ENCODE assay signal across 10 mouse cellular contexts in the genomic region with DNA sequence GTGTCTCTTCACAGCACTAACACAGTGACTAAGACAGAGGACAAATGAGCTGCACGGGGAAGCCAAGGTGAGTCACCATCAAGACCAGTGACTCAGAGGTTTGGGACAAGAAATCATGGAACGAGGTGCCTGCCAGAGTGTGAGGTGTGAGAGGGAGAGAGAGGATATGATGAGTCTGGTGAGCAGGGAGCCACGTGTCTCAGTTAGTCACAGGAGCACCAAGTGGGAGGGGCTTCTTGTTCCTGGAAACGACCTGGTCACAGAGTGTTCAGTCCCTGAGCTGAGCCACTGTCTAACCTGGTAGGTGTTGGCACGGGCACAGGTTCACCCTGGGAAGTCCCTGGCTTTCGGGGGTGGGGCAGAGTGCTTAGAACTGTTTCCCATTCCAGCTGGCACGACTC. TPM values are rescaled to one million over a fixed set of nuclear protein-coding genes. Genes with fewer than 3 reads are reported as not detected.
DNase-seq lines count a peak whose midpoint lies in the region; ATAC-seq lines count a peak whose summit lies in the region.
"Had no signal": no experiment of that assay in that cellular context is flagged by ENCODE, and none has a peak within 500 bp of the region (broad histone marks: within the 10 kb centered on the region; RNA-seq: fewer than 3 reads in every experiment).

No protein-coding gene starts in this region.

- H3K4me3 ChIP-seq in midbrain, embryonic 15.5 days: no peak overlapping the region
- H3K4me3 ChIP-seq: embryonic facial prominence, embryonic 15.5 days had no signal

- no peaks in the 10 kb centered on the region for H3K27me3 ChIP-seq in midbrain, embryonic 15.5 days (replicated peaks)
- H3K27me3 ChIP-seq: embryonic facial prominence, embryonic 15.5 days had no signal

- ATAC-seq in megakaryocyte, adult 5-6 weeks (ENCODE audit: poor library complexity, severe bottlenecking): no peak
- no peak for ATAC-seq in midbrain, embryonic 15.5 days (replicated peaks)

- H3K9me3 ChIP-seq in midbrain, embryonic 15.5 days: no peaks in the 10 kb centered on the region
- H3K9me3 ChIP-seq: embryonic facial prominence, embryonic 15.5 days had no signal

- no peaks in the 10 kb centered on the region for H3K36me3 ChIP-seq in midbrain, embryonic 15.5 days (replicated peaks)
- H3K36me3 ChIP-seq: embryonic facial prominence, embryonic 15.5 days had no signal

- 57% methylated on average over 7 of the region's 7 CpGs for WGBS in midbrain, embryonic 15.5 days

- H3K27ac ChIP-seq in midbrain, embryonic 15.5 days: no peak overlapping the region
- H3K27ac ChIP-seq: embryonic facial prominence, embryonic 15.5 days; liver, embryonic 14.5 days had no signal

- H3K9ac ChIP-seq in midbrain, embryonic 15.5 days: no peak overlapping the region
- H3K9ac ChIP-seq: embryonic facial prominence, embryonic 15.5 days; liver, embryonic 14.5 days had no signal

- peaks cover 7% of the 10 kb centered on the region; the same call in 1 of the 2 replicates for H3K4me1 ChIP-seq in midbrain, embryonic 15.5 days
- H3K4me1 ChIP-seq: embryonic facial prominence, embryonic 15.5 days had no signal

- peak; percentile 43 to 53 for DNase-seq in frontal cortex, postnatal 36 days (ENCODE audit: low spot score in 2 of 2)
- no peak for DNase-seq in frontal cortex, postnatal 10 days (ENCODE audit: low spot score in 2 of 2)
- DNase-seq in right cerebral cortex, adult 2 months (ENCODE audit: low spot score in 2 of 2): peak; percentile 51 to 58
- no peak for DNase-seq in right cerebral cortex, postnatal 4 days
- peak; percentile 64 for DNase-seq in fibroblast of lung, adult 2 months (ENCODE audit: low read depth)
- peak; percentile 49 to 60 for DNase-seq in left cerebral cortex, adult 9 months (ENCODE audit: low spot score in 2 of 2)

- H3K4me2 ChIP-seq in midbrain, embryonic 15.5 days: no peak overlapping the region
- H3K4me2 ChIP-seq: embryonic facial prominence, embryonic 15.5 days had no signal

RNA-seq across cellular contexts. Expression of a gene that starts 54.2 kb away (rescaled TPM):
- 77.1 and 79.0 TPM in 2 replicates for total RNA-seq in megakaryocyte, adult 5-6 weeks (2015)
- 79.7 and 97.2 TPM in 2 replicates for total RNA-seq in megakaryocyte, adult 5-6 weeks (2017)
- 71.5 and 82.6 TPM in 2 replicates for polyA plus RNA-seq in midbrain, embryonic 15.5 days (2015; fragmentation: Nextera tagmentation; extraction: Ambion mirVana)

Comparison
In these comparisons a context has a peak if more than half of its experiments do, and no peak if none do; other contexts are left out.
1. DNase-seq: peak in frontal cortex, postnatal 36 days (2 of 2), right cerebral cortex, adult 2 months (2 of 2), fibroblast of lung, adult 2 months (single experiment) and left cerebral cortex, adult 9 months (2 of 2); none in frontal cortex, postnatal 10 days (0 of 2) and right cerebral cortex, postnatal 4 days (single experiment).